Mouse (Mus musculus): ENCODE data around the gene Wwox. TPM values are rescaled to one million over a fixed set of nuclear protein-coding genes. Genes with fewer than 3 reads are reported as not detected.

The Wwox gene
- polyA plus RNA-seq, 1 experiment from 2014 or later, result 13.8 TPM

DNA sequence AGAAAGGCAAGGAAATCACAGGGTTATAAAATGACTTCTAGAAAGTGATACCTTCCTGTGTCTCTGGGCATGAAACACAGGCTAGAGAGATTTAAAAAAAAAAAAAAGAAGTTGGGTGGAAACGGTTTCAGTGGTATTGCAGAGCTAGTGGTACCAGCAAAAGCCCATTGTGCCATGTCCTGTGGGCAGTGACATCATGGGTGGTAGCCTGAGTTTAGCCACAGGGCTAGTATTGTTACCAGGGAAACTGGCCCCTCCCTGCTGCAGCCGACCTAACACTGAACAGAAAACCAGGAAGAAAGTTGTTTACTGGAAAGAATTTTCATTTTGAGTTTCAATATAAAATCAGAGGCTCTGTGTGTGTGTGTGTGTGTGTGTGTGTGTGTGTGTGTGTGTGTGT, 836.8 kb downstream of the Wwox start:
- 64% methylated on average over 2 of the region's 2 CpGs for WGBS
- ATAC-seq (ENCODE audit: low read depth), result no peak
- no peak overlapping the region for H3K4me3 ChIP-seq (ENCODE audit: low read depth, low read length)

DNA sequence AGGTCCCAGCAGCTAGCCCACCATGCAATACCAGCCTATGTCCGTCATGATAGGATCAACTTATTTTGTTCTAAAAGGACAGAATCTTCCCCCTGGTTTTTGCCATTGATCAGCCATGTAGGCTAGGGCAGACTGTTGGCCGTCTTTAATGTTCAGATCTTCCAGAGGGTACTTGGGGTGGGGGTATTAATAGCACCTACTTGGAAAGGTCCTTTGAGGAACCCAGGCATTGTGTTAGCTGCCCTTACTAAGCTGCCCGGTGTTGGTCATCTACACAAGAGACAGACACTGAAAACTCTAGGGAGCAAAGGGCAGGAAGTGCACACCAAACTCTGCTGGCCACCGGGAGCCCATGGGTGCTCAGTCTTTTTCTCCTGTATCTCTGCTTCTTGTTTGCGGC, 838.8 kb downstream of the Wwox start:
- Histone ChIP-seq H3K9ac (replicated peaks; ENCODE audit: low read depth, low read length) (no peak overlapping the region), H3K4me1 (ENCODE audit: control insufficient read depth, insufficient read depth, low read length) (no peaks in the 10 kb centered on the region), H3K27me3 (ENCODE audit: control insufficient read depth, insufficient read depth, low read length) (no peaks in the 10 kb centered on the region), H3K9me3 (ENCODE audit: control insufficient read depth, low read length) (no peaks in the 10 kb centered on the region), H3K27ac (ENCODE audit: low read depth, low read length) (no peak overlapping the region), H3K36me3 (ENCODE audit: control insufficient read depth, insufficient read depth, low read length) (no peaks in the 10 kb centered on the region), H3K4me3 (ENCODE audit: low read depth, low read length) (no peak overlapping the region), H3K4me2 (ENCODE audit: low read depth, low read length) (no peak overlapping the region)
- WGBS, result 82% methylated on average over 5 of the region's 5 CpGs
- ATAC-seq (ENCODE audit: low read depth), result no peak

More for the DNA sequence above, 836.8 kb downstream of the Wwox start:
- H3K4me2 ChIP-seq (ENCODE audit: low read depth, low read length), result no peak overlapping the region
- H3K27ac ChIP-seq (ENCODE audit: low read depth, low read length), result no peak overlapping the region
- no peaks in the 10 kb centered on the region for H3K36me3 ChIP-seq (ENCODE audit: control insufficient read depth, insufficient read depth, low read length)
- H3K9me3 ChIP-seq (ENCODE audit: control insufficient read depth, low read length), result no peaks in the 10 kb centered on the region
- no peak overlapping the region for H3K9ac ChIP-seq (replicated peaks; ENCODE audit: low read depth, low read length)
- no peaks in the 10 kb centered on the region for H3K27me3 ChIP-seq (ENCODE audit: control insufficient read depth, insufficient read depth, low read length)
- H3K4me1 ChIP-seq (ENCODE audit: control insufficient read depth, insufficient read depth, low read length), result no peaks in the 10 kb centered on the region

DNA sequence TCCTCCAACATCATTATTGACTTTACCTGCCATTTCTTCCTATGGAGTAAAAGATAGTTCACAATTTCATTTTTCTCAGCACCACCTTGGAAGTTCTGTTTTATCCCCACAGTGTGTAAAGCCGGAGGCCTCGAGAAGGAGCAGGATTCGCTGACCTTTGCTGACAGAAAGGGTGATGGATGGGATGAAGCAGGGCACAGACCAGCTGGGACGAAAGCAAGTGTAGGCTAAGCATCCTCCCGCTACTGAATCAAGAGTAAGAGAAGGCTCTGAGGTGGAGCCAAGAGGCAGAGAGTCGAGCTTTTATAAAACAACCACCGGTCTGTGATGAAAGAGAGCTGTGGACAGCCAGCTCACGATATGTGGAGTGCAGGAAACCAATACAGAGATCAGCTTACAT, 850.8 kb downstream of the Wwox start:
- Histone ChIP-seq H3K4me2 (ENCODE audit: low read depth, low read length) (no peak overlapping the region), H3K36me3 (ENCODE audit: control insufficient read depth, insufficient read depth, low read length) (no peaks in the 10 kb centered on the region), H3K4me1 (ENCODE audit: control insufficient read depth, insufficient read depth, low read length) (no peaks in the 10 kb centered on the region), H3K27me3 (ENCODE audit: control insufficient read depth, insufficient read depth, low read length) (no peaks in the 10 kb centered on the region), H3K9me3 (ENCODE audit: control insufficient read depth, low read length) (no peaks in the 10 kb centered on the region; the same call in 1 of the 2 replicates), H3K9ac (replicated peaks; ENCODE audit: low read depth, low read length) (no peak overlapping the region), H3K4me3 (ENCODE audit: low read depth, low read length) (no peak overlapping the region), H3K27ac (ENCODE audit: low read depth, low read length) (no peak overlapping the region)
- 57% methylated on average over 8 of the region's 8 CpGs for WGBS
- no peak for ATAC-seq (ENCODE audit: low read depth)

DNA sequence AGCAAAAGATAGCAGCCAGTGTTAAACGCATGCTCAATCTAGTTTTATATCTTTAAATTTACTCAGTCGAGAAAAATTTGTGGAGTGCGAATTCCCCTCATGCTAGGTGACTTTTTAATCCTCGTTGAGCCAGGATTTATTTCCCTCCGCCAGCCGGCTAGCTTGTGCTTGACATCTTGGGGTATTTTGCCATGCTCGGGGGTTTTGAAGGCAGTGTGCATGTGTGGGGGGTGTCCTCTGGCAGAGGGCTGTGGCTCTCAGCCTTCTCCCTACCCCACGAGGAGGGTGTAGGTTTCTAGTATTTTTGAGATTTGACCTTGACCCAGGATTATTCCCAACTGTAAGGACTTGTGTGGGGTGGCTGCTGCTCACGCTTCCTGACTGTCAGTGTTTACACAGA, 857.3 kb downstream of the Wwox start:
- no peaks in the 10 kb centered on the region; the same call in 1 of the 2 replicates for H3K9me3 ChIP-seq (ENCODE audit: control insufficient read depth, low read length)
- ATAC-seq (ENCODE audit: low read depth), result no peak
- H3K4me3 ChIP-seq (ENCODE audit: low read depth, low read length), result no peak overlapping the region
- no peak overlapping the region for H3K9ac ChIP-seq (replicated peaks; ENCODE audit: low read depth, low read length)
- no peaks in the 10 kb centered on the region for H3K27me3 ChIP-seq (ENCODE audit: control insufficient read depth, insufficient read depth, low read length)
- 44% methylated on average over 9 of the region's 9 CpGs for WGBS
- no peaks in the 10 kb centered on the region for H3K36me3 ChIP-seq (ENCODE audit: control insufficient read depth, insufficient read depth, low read length)
- no peak overlapping the region for H3K27ac ChIP-seq (ENCODE audit: low read depth, low read length)
- no peaks in the 10 kb centered on the region for H3K4me1 ChIP-seq (ENCODE audit: control insufficient read depth, insufficient read depth, low read length)
- no peak overlapping the region for H3K4me2 ChIP-seq (ENCODE audit: low read depth, low read length)

DNA sequence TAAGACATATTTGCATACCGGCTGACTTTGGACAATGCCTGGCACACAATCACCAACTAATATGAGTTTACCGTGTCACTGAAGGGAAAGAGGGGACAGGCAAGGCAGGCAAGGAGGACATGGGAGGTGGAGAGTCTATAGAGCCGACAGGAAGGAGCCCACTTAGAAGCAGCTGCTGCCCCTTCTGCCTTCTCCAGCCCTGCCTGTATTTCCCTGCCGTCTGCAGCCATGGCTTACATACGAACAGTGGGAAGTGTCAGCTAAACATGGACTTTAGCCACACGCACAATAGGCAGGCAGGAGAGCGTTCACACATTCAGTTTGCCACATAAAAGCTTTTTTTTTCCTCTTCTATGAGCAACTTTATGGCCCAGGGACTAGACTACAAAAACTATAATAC, 863.0 kb downstream of the Wwox start:
- H3K27me3 ChIP-seq (ENCODE audit: control insufficient read depth, insufficient read depth, low read length), result no peaks in the 10 kb centered on the region
- no peak overlapping the region for H3K27ac ChIP-seq (ENCODE audit: low read depth, low read length)
- ATAC-seq (ENCODE audit: low read depth), result no peak
- H3K4me2 ChIP-seq (ENCODE audit: low read depth, low read length), result no peak overlapping the region
- 37% methylated on average over 7 of the region's 7 CpGs for WGBS
- no peaks in the 10 kb centered on the region for H3K9me3 ChIP-seq (ENCODE audit: control insufficient read depth, low read length)
- H3K9ac ChIP-seq (replicated peaks; ENCODE audit: low read depth, low read length), result no peak overlapping the region
- H3K4me1 ChIP-seq (ENCODE audit: control insufficient read depth, insufficient read depth, low read length), result peaks cover 2% of the 10 kb centered on the region; the same call in 1 of the 2 replicates
- H3K36me3 ChIP-seq (ENCODE audit: control insufficient read depth, insufficient read depth, low read length), result no peaks in the 10 kb centered on the region
- H3K4me3 ChIP-seq (ENCODE audit: low read depth, low read length), result no peak overlapping the region

DNA sequence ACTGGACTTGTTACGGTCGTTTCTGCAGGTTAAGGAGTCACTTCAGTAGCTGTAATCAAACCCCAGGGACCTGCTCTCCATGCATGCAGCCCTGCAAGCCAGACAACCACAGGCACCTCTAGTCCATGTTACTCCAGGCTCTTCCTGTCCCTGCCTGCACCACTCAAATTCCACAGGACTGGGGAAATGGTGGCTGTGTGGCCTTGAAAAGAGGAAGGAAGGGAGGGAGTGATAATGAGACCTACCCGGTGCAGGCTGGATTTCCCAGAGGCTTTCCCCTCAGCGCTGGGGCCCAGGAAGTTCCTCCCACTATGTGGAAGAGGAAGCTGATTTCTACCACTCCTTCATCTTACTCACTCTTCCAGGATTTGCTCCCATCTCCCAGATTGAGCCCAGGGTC, 868.0 kb downstream of the Wwox start:
- H3K4me2 ChIP-seq (ENCODE audit: low read depth, low read length), result no peak overlapping the region

DNA sequence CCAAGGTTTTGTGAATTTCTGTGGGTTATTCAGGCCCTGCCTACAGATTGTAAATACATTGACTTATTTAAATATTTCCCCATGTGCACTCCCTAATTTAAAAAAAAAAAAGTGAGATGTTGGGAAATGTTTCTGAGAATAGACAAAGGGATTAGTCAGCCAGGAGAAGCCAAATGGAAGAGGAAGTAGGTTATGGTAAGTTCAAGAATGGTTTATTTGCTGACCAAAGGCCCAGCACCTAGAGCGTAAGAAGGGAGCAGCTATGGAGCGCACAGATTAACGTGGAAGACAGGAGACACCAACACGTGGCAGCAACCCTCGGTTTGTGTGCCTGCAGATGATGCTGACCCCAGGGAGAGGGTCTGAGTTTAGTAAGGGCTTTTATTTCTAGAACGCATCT, 871.5 kb downstream of the Wwox start:
- H3K4me1 ChIP-seq (ENCODE audit: control insufficient read depth, insufficient read depth, low read length), result no peaks in the 10 kb centered on the region
- no peak overlapping the region for H3K9ac ChIP-seq (replicated peaks; ENCODE audit: low read depth, low read length)
- no peak overlapping the region for H3K27ac ChIP-seq (ENCODE audit: low read depth, low read length)
- 89% methylated on average over 6 of the region's 6 CpGs for WGBS
- no peak for ATAC-seq (ENCODE audit: low read depth)
- H3K4me2 ChIP-seq (ENCODE audit: low read depth, low read length), result no peak overlapping the region
- H3K9me3 ChIP-seq (ENCODE audit: control insufficient read depth, low read length), result no peaks in the 10 kb centered on the region
- no peaks in the 10 kb centered on the region for H3K36me3 ChIP-seq (ENCODE audit: control insufficient read depth, insufficient read depth, low read length)
- H3K27me3 ChIP-seq (ENCODE audit: control insufficient read depth, insufficient read depth, low read length), result no peaks in the 10 kb centered on the region
- H3K4me3 ChIP-seq (ENCODE audit: low read depth, low read length), result no peak overlapping the region

More for the DNA sequence above, 868.0 kb downstream of the Wwox start:
- H3K4me1 ChIP-seq (ENCODE audit: control insufficient read depth, insufficient read depth, low read length), result peaks cover 1% of the 10 kb centered on the region; the same call in 1 of the 2 replicates
- H3K36me3 ChIP-seq (ENCODE audit: control insufficient read depth, insufficient read depth, low read length), result no peaks in the 10 kb centered on the region
- no peak overlapping the region for H3K4me3 ChIP-seq (ENCODE audit: low read depth, low read length)
- H3K27me3 ChIP-seq (ENCODE audit: control insufficient read depth, insufficient read depth, low read length), result no peaks in the 10 kb centered on the region
- ATAC-seq (ENCODE audit: low read depth), result no peak
- no peak overlapping the region for H3K9ac ChIP-seq (replicated peaks; ENCODE audit: low read depth, low read length)
- no peak overlapping the region for H3K27ac ChIP-seq (ENCODE audit: low read depth, low read length)
- 37% methylated on average over 4 of the region's 4 CpGs for WGBS
- H3K9me3 ChIP-seq (ENCODE audit: control insufficient read depth, low read length), result no peaks in the 10 kb centered on the region

DNA sequence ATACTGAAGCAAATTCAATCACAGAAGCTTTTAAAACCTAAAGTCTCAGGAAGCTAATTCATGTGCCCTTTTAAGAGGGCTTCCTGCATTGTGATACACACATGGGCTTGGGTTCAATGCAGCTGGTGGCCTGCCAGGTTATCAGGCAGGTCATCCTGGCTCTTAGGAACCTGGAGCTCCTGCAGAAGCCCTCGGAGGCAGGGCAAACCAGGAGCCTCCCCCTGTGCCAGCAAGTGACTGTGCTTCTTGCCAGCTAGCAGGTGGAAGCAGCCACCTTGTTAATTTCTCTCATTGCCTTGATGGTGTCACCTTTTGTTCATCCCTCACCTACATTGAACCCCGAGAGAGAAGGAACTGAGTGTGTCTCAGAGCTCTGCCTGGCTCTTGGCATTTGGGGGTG, 872.9 kb downstream of the Wwox start:
- ATAC-seq (ENCODE audit: low read depth), result no peak
- no peaks in the 10 kb centered on the region for H3K9me3 ChIP-seq (ENCODE audit: control insufficient read depth, low read length)
- H3K4me1 ChIP-seq (ENCODE audit: control insufficient read depth, insufficient read depth, low read length), result no peaks in the 10 kb centered on the region
- no peak overlapping the region for H3K4me2 ChIP-seq (ENCODE audit: low read depth, low read length)
- no peak overlapping the region for H3K27ac ChIP-seq (ENCODE audit: low read depth, low read length)
- 80% methylated on average over 2 of the region's 2 CpGs for WGBS
- H3K4me3 ChIP-seq (ENCODE audit: low read depth, low read length), result no peak overlapping the region
- no peaks in the 10 kb centered on the region for H3K36me3 ChIP-seq (ENCODE audit: control insufficient read depth, insufficient read depth, low read length)
- no peaks in the 10 kb centered on the region for H3K27me3 ChIP-seq (ENCODE audit: control insufficient read depth, insufficient read depth, low read length)
- H3K9ac ChIP-seq (replicated peaks; ENCODE audit: low read depth, low read length), result no peak overlapping the region

DNA sequence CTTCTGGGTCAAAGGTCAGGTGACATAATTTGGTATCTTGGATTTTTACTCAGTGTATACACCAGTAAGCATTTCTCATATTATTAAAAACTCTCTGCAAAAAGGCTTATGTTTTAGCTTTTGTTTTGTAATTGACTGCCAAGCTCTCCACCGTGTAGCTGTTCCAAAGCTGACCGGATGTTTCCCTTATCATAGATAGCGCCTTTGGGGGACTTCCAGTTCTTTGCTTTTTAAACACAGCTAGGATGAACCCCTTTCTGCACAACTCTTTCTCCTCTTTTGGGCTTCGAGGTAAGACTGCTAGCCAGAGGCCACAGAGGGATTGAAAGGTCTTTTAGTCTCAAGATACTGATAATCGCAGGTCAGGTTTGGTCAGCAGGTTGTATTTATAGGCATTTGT, 883.0 kb downstream of the Wwox start:
- Histone ChIP-seq H3K9ac (replicated peaks; ENCODE audit: low read depth, low read length) (no peak overlapping the region), H3K27ac (ENCODE audit: low read depth, low read length) (no peak overlapping the region), H3K4me1 (ENCODE audit: control insufficient read depth, insufficient read depth, low read length) (no peaks in the 10 kb centered on the region), H3K36me3 (ENCODE audit: control insufficient read depth, insufficient read depth, low read length) (no peaks in the 10 kb centered on the region), H3K4me3 (ENCODE audit: low read depth, low read length) (no peak overlapping the region), H3K9me3 (ENCODE audit: control insufficient read depth, low read length) (no peaks in the 10 kb centered on the region), H3K4me2 (ENCODE audit: low read depth, low read length) (no peak overlapping the region), H3K27me3 (ENCODE audit: control insufficient read depth, insufficient read depth, low read length) (no peaks in the 10 kb centered on the region)
- no peak for ATAC-seq (ENCODE audit: low read depth)
- 92% methylated on average over 5 of the region's 5 CpGs for WGBS

DNA sequence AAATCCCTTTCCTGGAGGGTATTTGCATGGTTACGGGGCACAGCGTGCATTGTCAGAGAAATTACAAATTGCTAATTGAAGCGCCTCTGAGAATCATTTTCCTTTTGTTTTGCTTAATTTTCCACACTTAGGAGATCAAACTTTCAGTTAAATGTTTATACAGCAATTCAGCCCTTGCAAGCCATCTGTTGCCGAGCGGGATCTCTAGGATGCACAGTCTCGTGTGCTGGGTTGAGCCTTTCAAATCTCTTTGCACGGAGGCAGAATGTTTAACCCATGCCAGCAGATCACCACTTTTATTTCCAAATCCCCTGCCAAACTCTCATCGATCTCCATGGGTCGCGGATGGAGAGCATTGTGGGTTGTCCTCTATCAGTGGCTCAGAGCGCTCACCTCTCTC, 891.2 kb downstream of the Wwox start:
- no peak overlapping the region for H3K4me2 ChIP-seq (ENCODE audit: low read depth, low read length)
- H3K4me3 ChIP-seq (ENCODE audit: low read depth, low read length), result no peak overlapping the region
- H3K4me1 ChIP-seq (ENCODE audit: control insufficient read depth, insufficient read depth, low read length), result no peaks in the 10 kb centered on the region
- no peaks in the 10 kb centered on the region for H3K36me3 ChIP-seq (ENCODE audit: control insufficient read depth, insufficient read depth, low read length)
- 83% methylated on average over 11 of the region's 11 CpGs for WGBS
- H3K9ac ChIP-seq (replicated peaks; ENCODE audit: low read depth, low read length), result no peak overlapping the region
- ATAC-seq (ENCODE audit: low read depth), result no peak
- no peaks in the 10 kb centered on the region for H3K9me3 ChIP-seq (ENCODE audit: control insufficient read depth, low read length)
- H3K27ac ChIP-seq (ENCODE audit: low read depth, low read length), result no peak overlapping the region
- H3K27me3 ChIP-seq (ENCODE audit: control insufficient read depth, insufficient read depth, low read length), result no peaks in the 10 kb centered on the region

Measured in neural tube, embryonic 14.5 days (tissue).